Mouse (Mus musculus): ENCODE results near the gene Ndufaf4. TPM values are rescaled to one million over a fixed set of nuclear protein-coding genes. Genes with fewer than 3 reads are reported as not detected.

Ndufaf4 gene
- 25.4 TPM for polyA plus RNA-seq (2017; shearing (Covaris generic))

GRCm38 (mm10) chr4:24897851-24898515 lies at the start of gene Ndufaf4:
Ndufaf4 (plus strand) TSS chr4:24898083.

GRCm38 (mm10) chr4:24850401-24851325 lies 47.2 kb upstream of the Ndufaf4 start, which contains the start of gene Klhl32:
Klhl32 (minus strand) TSS chr4:24851124.

Other genes starting within 250 kb of the Ndufaf4 start
- gene Klhl32, start 47.0 kb upstream of the Ndufaf4 start, polyA plus RNA-seq (2017; shearing (Covaris generic)): 0.48 TPM
- 0.52 TPM for gene Gpr63, start 68.3 kb downstream of the Ndufaf4 start, polyA plus RNA-seq (2017; shearing (Covaris generic))

Measured in effector memory CD4-positive, alpha-beta T cell, adult 7 months (primary cell).